Mouse (Mus musculus) spleen, adult 18-20 months (tissue): ENCODE data around the gene Abcb11.

ENCODE experiments used
- DNase-seq, 2 experiments: peaks; one replicate each; pipeline ENCODE4 v3.0.0; 2022; ENCODE audit warnings: mixed read lengths in 2 of 2

The Abcb11 gene

DNA sequence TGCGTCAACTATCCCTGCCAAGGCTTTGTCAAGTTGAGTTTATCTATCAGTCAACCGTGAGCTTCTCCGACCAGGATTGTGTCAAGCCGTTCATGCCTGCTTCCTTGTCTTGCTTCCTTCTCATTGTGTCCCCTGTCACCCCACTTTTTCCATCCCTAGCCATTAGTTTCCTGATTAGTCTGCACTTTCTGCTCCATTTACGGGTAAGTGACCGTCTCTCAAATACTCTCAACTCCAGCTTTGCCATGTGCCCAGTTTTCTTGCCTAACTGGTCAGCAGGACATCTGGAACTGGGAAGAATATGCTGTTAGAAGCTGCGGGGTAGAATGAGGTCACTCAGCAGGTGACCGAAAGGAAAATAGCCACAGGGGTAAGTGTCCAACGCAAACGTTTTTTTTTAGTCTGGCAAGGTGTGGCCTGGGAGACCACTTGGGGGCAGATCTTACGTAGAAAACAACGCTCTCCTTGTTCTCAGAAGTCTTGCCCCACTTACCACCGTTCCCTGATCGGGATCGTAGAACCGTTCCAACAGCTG is 94.1 kb downstream of the Abcb11 start:
- no peak for DNase-seq

GRCm38 (mm10) chr2:69247081-69247480 is 95.3 kb downstream of the Abcb11 start:
- no peak for DNase-seq

DNA sequence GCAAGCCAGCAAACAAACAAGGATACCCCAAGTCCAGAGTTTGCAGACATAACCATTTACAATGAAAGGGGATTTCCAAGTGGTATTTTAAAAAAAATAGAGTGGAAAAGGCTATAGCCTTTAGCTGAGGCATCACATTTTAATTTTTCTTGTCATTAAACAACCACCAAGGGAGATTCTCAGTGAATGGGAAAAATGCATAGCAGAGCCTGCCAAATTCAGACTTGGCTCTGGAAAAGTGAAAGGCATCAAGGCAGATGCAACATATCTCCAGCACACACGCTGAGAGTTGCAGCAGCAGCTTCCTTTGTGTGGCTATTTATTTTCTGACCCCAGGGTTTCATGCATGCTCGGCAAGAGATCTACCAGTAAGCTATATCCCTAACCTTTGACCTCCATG is 97.5 kb downstream of the Abcb11 start:
- DNase-seq, result no peak

GRCm38 (mm10) chr2:69239315-69239714 is 103.1 kb downstream of the Abcb11 start:
- DNase-seq, result no peak

DNA sequence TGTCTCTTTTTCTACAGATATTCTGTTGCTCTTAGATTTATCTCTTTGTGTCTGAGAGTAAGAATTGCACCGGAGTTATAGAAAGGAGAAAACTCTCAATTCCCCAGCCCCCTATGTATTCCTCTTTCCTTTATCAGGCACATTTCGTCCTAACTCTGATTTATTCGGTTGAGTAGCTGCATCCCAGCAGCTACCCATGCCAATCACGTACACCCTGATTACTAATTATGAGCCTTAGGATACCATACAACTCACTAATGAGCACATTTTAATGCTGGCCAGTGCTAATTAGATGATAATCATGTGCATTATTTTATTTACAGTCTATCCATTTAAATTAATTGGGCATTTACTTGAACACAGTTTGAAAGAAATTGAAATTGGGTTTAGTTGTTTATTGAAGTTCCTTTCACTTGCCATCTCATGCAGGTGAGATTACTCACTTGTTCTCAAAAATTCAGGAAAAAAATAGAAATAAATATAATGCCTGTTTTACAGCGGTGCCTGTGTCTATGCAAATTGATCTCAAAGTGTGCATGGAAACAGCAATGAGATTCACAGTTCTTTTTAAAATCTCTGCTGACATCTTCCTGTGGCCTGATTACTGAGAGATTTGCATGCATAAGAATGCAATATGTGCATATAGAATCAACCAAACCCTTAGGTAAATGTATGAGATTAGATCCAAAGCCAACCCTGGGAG is 107.3 kb downstream of the Abcb11 start:
- DNase-seq, result no peak

DNA sequence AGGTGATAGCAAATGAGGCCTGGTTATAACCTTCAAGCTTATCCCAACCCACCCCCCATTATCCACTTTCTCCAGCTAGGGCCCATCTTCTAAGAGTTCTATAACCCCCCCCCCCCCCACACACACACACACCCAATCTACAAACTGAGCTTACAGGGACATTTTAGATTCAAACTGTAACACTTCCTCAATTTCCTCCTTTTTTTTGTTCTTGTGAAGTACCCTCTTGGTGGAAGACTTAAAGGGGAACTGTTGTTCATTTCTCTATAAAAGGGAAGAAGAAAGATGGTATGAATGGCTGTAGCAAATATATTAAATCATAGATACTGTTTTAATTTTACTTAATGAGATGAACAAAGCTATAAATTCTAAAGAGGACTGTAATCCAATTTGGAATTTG is 110.3 kb downstream of the Abcb11 start:
- DNase-seq, result no peak

GRCm38 (mm10) chr2:69230137-69230536 is 112.3 kb downstream of the Abcb11 start:
- no peak for DNase-seq

DNA sequence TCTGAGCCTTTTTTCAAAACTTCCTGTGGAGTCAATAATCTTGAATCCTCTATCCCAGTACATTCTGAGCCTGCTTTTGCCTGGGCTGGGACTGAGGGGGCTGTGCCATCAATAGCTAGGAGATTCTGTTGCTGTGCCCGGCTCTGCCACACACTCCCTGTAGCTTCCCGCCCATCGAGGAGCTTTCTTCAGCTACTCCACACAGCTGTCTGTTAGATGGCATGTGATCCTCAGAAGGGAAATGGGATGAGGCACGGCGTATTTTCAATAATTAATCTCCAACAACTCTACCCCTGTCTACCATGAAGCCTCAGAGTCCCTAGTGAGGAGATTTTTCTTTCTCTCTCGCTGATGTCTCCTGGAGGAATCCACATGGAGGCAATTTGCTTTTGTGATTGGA is 113.8 kb downstream of the Abcb11 start:
- DNase-seq, result no peak

- no peak for DNase-seq
These were observed 115.5 kb downstream of the Abcb11 start for GRCm38 (mm10) chr2:69226876-69227275.

DNA sequence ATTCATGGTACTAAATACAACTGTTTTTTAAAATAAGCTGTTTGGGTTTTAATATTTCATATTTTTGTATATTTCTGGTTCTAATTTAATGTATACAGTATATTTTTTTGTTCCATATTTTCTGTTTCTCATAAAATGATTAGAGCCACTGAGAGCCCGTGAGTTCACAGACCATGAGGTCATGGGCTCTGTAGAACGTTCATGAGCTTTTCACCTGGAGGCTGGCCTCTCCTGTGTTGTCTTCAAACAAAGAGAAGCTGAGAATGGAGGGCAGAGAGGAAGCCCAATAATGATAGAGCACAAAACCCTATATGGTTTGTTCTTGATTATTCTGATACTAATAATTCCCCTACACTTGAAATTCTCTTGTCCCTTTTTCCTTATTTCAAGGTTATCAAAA is 117.7 kb downstream of the Abcb11 start:
- no peak for DNase-seq

GRCm38 (mm10) chr2:69222815-69223214 is 119.6 kb downstream of the Abcb11 start:
- no peak for DNase-seq

GRCm38 (mm10) chr2:69221868-69222416 is 120.5 kb downstream of the Abcb11 start:
- DNase-seq, result no peak

GRCm38 (mm10) chr2:69215242-69215641 is 127.2 kb downstream of the Abcb11 start:
- no peak for DNase-seq

- DNase-seq, result no peak
These were observed 129.8 kb downstream of the Abcb11 start for GRCm38 (mm10) chr2:69212652-69213051.

DNA sequence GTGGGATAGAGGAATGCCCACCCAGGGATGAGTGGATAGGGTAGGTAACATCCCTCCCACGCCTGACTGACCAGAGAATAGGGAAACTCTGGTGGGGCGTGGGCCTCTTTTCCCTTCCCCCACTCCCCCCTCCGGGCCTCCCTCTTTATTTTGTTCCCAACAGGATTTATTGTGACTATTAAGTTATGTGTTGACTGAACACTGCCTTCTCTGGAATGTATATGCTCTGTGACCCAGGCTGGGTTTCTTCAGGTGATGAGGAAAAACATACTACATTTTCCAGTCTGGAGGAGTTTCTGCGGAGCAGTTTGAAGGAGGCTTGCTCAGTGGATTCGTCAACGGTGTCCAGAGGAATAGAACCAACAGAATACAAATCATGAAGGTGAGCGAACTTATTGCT is 131.6 kb downstream of the Abcb11 start, which contains the start of gene G6pc2:
G6pc2 (plus strand) TSS at position 301 of the 400 bp plus-strand sequence.
- DNase-seq, result no peak

GRCm38 (mm10) chr2:69209684-69210083 is 132.7 kb downstream of the Abcb11 start:
- DNase-seq, result no peak

- no peak for DNase-seq
These were observed 135.9 kb downstream of the Abcb11 start for GRCm38 (mm10) chr2:69206523-69206922.

GRCm38 (mm10) chr2:69205791-69206351 is 136.5 kb downstream of the Abcb11 start, which contains the start of gene Spc25:
Gene Spc25 (minus strand): TSS chr2:69206194.
- peak; percentile 71 to 81 for DNase-seq

- DNase-seq, result no peak
These were observed 137.2 kb downstream of the Abcb11 start for GRCm38 (mm10) chr2:69205185-69205584.

DNA sequence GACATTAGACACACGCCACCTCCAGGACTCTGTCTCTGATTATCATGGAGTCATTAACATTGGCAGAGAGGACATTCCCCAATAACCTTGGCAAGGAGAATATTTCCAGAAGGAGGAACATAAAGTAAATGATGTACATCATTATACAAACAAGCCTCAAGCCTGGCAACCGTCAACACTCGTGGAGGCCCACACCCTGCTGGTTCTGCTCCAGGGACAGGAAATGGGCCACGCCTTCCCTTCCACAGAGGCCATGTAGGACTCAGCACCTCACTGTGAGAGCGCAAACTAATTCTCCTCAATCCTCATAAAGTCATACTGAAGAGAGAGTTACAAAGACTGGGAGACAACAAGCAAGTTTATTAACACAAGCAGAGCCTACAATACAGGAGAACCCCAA is 148.9 kb downstream of the Abcb11 start:
- DNase-seq, result no peak

- DNase-seq, result no peak
These were observed 151.4 kb downstream of the Abcb11 start for GRCm38 (mm10) chr2:69191059-69191458.

DNA sequence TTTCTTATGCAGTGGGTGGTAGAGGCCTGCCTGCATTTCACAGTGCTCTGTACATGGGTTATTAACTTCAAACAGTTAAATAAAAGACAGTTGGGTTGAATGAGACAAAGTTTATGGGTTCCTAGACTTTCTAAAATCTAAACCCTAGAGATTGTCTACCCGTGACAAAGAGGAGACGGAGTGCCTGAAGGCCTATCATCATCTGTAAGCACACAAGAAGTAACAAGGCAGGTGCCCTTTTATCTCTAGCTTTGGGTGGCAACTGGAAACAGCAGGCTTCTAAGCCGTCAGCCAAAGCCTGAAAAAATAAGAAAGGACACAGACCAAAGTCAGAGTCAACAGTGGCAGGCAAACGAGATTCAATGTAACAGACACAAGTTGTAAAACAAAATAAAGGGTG is 153.2 kb downstream of the Abcb11 start:
- DNase-seq, result no peak

- no peak for DNase-seq
These were observed 153.7 kb downstream of the Abcb11 start for GRCm38 (mm10) chr2:69188732-69189131.
